Mouse (Mus musculus) bone marrow macrophage, adult 2 months (primary cell): ENCODE measurements around the gene Hist1h3g.

Experiments used
- CTCF ChIP-seq: IDR thresholded peaks from 2 replicates; pipeline ENCODE4 v1.5.1; 2012; ENCODE audit warnings: low read depth, mild to moderate bottlenecking, low read length, moderate library complexity
- POLR2A ChIP-seq: IDR thresholded peaks from 2 replicates; pipeline ENCODE4 v1.6.1; 2012; ENCODE audit warnings: mild to moderate bottlenecking, low read depth, low read length, borderline replicate concordance

DNA sequence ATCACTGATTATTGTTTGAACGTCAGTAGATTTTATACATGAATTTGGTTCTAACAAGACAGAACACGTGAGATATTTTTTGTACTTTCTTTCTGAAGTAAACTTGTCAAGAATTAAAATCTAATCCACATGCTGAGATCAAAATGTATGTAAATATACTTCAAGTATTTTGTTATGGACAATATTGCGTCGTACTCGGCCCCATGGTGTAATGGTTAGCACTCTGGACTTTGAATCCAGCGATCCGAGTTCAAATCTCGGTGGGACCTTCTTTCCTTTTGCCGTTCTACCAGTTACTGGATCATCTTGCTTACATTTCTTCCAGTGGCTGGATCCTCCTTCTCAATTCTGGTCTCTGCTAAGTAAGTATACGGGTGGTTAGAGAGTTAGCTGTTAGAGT is 15.8 kb upstream of the Hist1h3g start:
- TF ChIP-seq CTCF (no peak), POLR2A (no peak)
